Mouse (Mus musculus) v-Abl transformed pro-B cells (cell line): ENCODE measurements around the gene Prr5.

Experiments
- in situ Hi-C, 2 experiments: fragments of 400-800 bp; cut with MboI; formaldehyde crosslinking; loops; one replicate each; pipeline ENCODE4 v1.15.1; 2025; ENCODE audit not compliant: unreplicated experiment in 2 of 2

Gene Prr5

GRCm38 (mm10) chr15:84653979-84654966 lies 15.1 kb upstream of the Prr5 start:
- in situ Hi-C loops: no loop called here

- in situ Hi-C loops: no loop called here
These were observed 14.4 kb upstream of the Prr5 start for GRCm38 (mm10) chr15:84654975-84655374.

- in situ Hi-C loops: no loop called here
These were observed 12.7 kb upstream of the Prr5 start for GRCm38 (mm10) chr15:84656689-84657088.

GRCm38 (mm10) chr15:84657384-84658064 lies 11.9 kb upstream of the Prr5 start:
- in situ Hi-C loops: no loop called here

GRCm38 (mm10) chr15:84658655-84659054 lies 10.8 kb upstream of the Prr5 start:
- in situ Hi-C loops: no loop called here

GRCm38 (mm10) chr15:84659856-84660255 lies 9.6 kb upstream of the Prr5 start:
- in situ Hi-C loops: no loop called here

GRCm38 (mm10) chr15:84661274-84661673 lies 8.1 kb upstream of the Prr5 start:
- in situ Hi-C loops: no loop called here

- in situ Hi-C loops: no loop called here
These were observed 6.3 kb upstream of the Prr5 start for GRCm38 (mm10) chr15:84662952-84663684.

GRCm38 (mm10) chr15:84663685-84664060 lies 5.7 kb upstream of the Prr5 start:
- in situ Hi-C loops: no loop called here

GRCm38 (mm10) chr15:84664542-84665460 lies 4.6 kb upstream of the Prr5 start:
- in situ Hi-C loops: loop anchor here (5.0 kb wide), 1 partner anchor 38 kb away; no protein-coding TSS in a partner anchor

- in situ Hi-C loops: loop anchor here (5.0 kb wide), 1 partner anchor 37 kb away; no protein-coding TSS in a partner anchor
These were observed 3.8 kb upstream of the Prr5 start for GRCm38 (mm10) chr15:84665662-84666061.

GRCm38 (mm10) chr15:84666065-84666464 lies 3.4 kb upstream of the Prr5 start:
- in situ Hi-C loops: loop anchor here (5.0 kb wide), 1 partner anchor 36 kb away; no protein-coding TSS in a partner anchor

- in situ Hi-C loops: loop anchor here (5.0 kb wide), 1 partner anchor 35 kb away; no protein-coding TSS in a partner anchor
These were observed 1.8 kb upstream of the Prr5 start for GRCm38 (mm10) chr15:84667601-84668000.

- in situ Hi-C loops: loop anchor here (5.0 to 10.0 kb wide), 2 partner anchors 32 to 395 kb away; no protein-coding TSS in a partner anchor
These were observed 594 bp downstream of the Prr5 start for GRCm38 (mm10) chr15:84669771-84670656.

- in situ Hi-C loops: loop anchor here in 1 of 2 experiments (10.0 kb wide), 1 partner anchor 394 kb away; no protein-coding TSS in a partner anchor
These were observed 1.2 kb downstream of the Prr5 start for GRCm38 (mm10) chr15:84670657-84671055.

GRCm38 (mm10) chr15:84671401-84672307 lies 2.2 kb downstream of the Prr5 start:
- in situ Hi-C loops: loop anchor here in 1 of 2 experiments (10.0 kb wide), 1 partner anchor 393 kb away; no protein-coding TSS in a partner anchor

- in situ Hi-C loops: loop anchor here in 1 of 2 experiments (10.0 kb wide), 1 partner anchor 393 kb away; no protein-coding TSS in a partner anchor
These were observed 2.8 kb downstream of the Prr5 start for GRCm38 (mm10) chr15:84672308-84672615.
